Mouse (Mus musculus): ENCODE results near the gene Ccdc78. TPM values are rescaled to one million over a fixed set of nuclear protein-coding genes. Genes with fewer than 3 reads are reported as not detected.

The Ccdc78 gene
- polyA plus RNA-seq, 1 experiment from 2014 or later: not detected

- Histone ChIP-seq H3K27me3 (ENCODE audit: control insufficient read depth, insufficient read depth, low read length) (no peaks in the 10 kb centered on the region), H3K36me3 (ENCODE audit: control insufficient read depth, insufficient read depth, low read length) (peaks cover 72% of the 10 kb centered on the region), H3K9ac (ENCODE audit: low read length) (peak overlapping the region; percentile 3), H3K4me3 (ENCODE audit: control insufficient read depth in 1 of 2, insufficient read depth in 1 of 2, low read depth in 1 of 2, low read length in 2 of 2) (no peak overlapping the region), H3K27ac (replicated peaks in 1 of 2; ENCODE audit: control insufficient read depth in 1 of 2, insufficient read depth in 1 of 2, low read depth in 2 of 2, low read length in 2 of 2) (peak overlapping the region; percentile 34 to 48; a peak in 1 of 4 replicates), H3K4me1 (ENCODE audit: control insufficient read depth in 2 of 2, insufficient read depth in 2 of 2, low read length in 2 of 2) (peaks cover 9 to 22% of the 10 kb centered on the region in 2 experiments), H3K4me2 (ENCODE audit: low read length) (no peak overlapping the region), H3K9me3 (ENCODE audit: control insufficient read depth, low read length) (no peaks in the 10 kb centered on the region)
- ATAC-seq (ENCODE audit: insufficient number of reproducible peaks, insufficient read depth, low FRiP score, low read depth): no peak
- WGBS: 59% methylated on average over 7 of the region's 7 CpGs
Measured at GRCm38 (mm10) chr17:25783086-25783485, 3.3 kb upstream of the Ccdc78 start.

- H3K27me3 ChIP-seq (ENCODE audit: control insufficient read depth, insufficient read depth, low read length): no peaks in the 10 kb centered on the region
- peaks cover 9 to 22% of the 10 kb centered on the region in 2 experiments for H3K4me1 ChIP-seq (ENCODE audit: control insufficient read depth in 2 of 2, insufficient read depth in 2 of 2, low read length in 2 of 2)
- no peak overlapping the region for H3K27ac ChIP-seq (replicated peaks in 1 of 2; ENCODE audit: control insufficient read depth in 1 of 2, insufficient read depth in 1 of 2, low read depth in 2 of 2, low read length in 2 of 2)
- peak overlapping the region; percentile 60 to 92 for H3K4me3 ChIP-seq (ENCODE audit: control insufficient read depth in 1 of 2, insufficient read depth in 1 of 2, low read depth in 1 of 2, low read length in 2 of 2)
- 81% methylated on average over 15 of the region's 15 CpGs for WGBS
- H3K36me3 ChIP-seq (ENCODE audit: control insufficient read depth, insufficient read depth, low read length): peaks cover 69% of the 10 kb centered on the region
- H3K9me3 ChIP-seq (ENCODE audit: control insufficient read depth, low read length): no peaks in the 10 kb centered on the region
- peak overlapping the region; percentile 86 for H3K4me2 ChIP-seq (ENCODE audit: low read length)
- H3K9ac ChIP-seq (ENCODE audit: low read length): peak overlapping the region; percentile 83
- ATAC-seq (ENCODE audit: insufficient number of reproducible peaks, insufficient read depth, low FRiP score, low read depth): no peak
Measured at GRCm38 (mm10) chr17:25783861-25784574, 2.4 kb upstream of the Ccdc78 start.

- Histone ChIP-seq H3K27me3 (ENCODE audit: control insufficient read depth, insufficient read depth, low read length) (no peaks in the 10 kb centered on the region), H3K9me3 (ENCODE audit: control insufficient read depth, low read length) (no peaks in the 10 kb centered on the region), H3K27ac (replicated peaks in 1 of 2; ENCODE audit: control insufficient read depth in 1 of 2, insufficient read depth in 1 of 2, low read depth in 2 of 2, low read length in 2 of 2) (peak within 1 kb of the TSS; percentile 78 to 96), H3K4me1 (ENCODE audit: control insufficient read depth in 2 of 2, insufficient read depth in 2 of 2, low read length in 2 of 2) (peaks cover 9 to 22% of the 10 kb centered on the region in 2 experiments), H3K9ac (ENCODE audit: low read length) (peak within 1 kb of the TSS; percentile 83), H3K4me3 (ENCODE audit: control insufficient read depth in 1 of 2, insufficient read depth in 1 of 2, low read depth in 1 of 2, low read length in 2 of 2) (peak within 1 kb of the TSS; percentile 60 to 92), H3K4me2 (ENCODE audit: low read length) (peak within 1 kb of the TSS; percentile 86), H3K36me3 (ENCODE audit: control insufficient read depth, insufficient read depth, low read length) (peaks cover 67% of the 10 kb centered on the region)
- peak; percentile 74 for ATAC-seq (ENCODE audit: insufficient number of reproducible peaks, insufficient read depth, low FRiP score, low read depth)
- WGBS: under 1% methylated on average over 23 of the region's 23 CpGs
Measured at GRCm38 (mm10) chr17:25785281-25785745, 1.1 kb upstream of the Ccdc78 start, which contains the start of gene Haghl. Gene Haghl (minus strand): TSS chr17:25785673.

GRCm38 (mm10) chr17:25786781-25787504, 563 bp downstream of the Ccdc78 start:
- Histone ChIP-seq H3K4me2 (ENCODE audit: low read length) (no peak overlapping the region), H3K4me1 (ENCODE audit: control insufficient read depth in 2 of 2, insufficient read depth in 2 of 2, low read length in 2 of 2) (peaks cover 13 to 33% of the 10 kb centered on the region in 2 experiments), H3K27me3 (ENCODE audit: control insufficient read depth, insufficient read depth, low read length) (no peaks in the 10 kb centered on the region), H3K9ac (ENCODE audit: low read length) (no peak overlapping the region), H3K4me3 (ENCODE audit: control insufficient read depth in 1 of 2, insufficient read depth in 1 of 2, low read depth in 1 of 2, low read length in 2 of 2) (no peak overlapping the region), H3K9me3 (ENCODE audit: control insufficient read depth, low read length) (no peaks in the 10 kb centered on the region), H3K36me3 (ENCODE audit: control insufficient read depth, insufficient read depth, low read length) (peaks cover 53% of the 10 kb centered on the region), H3K27ac (replicated peaks in 1 of 2; ENCODE audit: control insufficient read depth in 1 of 2, insufficient read depth in 1 of 2, low read depth in 2 of 2, low read length in 2 of 2) (no peak overlapping the region)
- WGBS: 93% methylated on average over 9 of the region's 9 CpGs
- no peak for ATAC-seq (ENCODE audit: insufficient number of reproducible peaks, insufficient read depth, low FRiP score, low read depth)

GRCm38 (mm10) chr17:25791320-25791842, 5.0 kb downstream of the Ccdc78 start:
- peak overlapping the region; percentile 76 to 80 for H3K4me3 ChIP-seq (ENCODE audit: control insufficient read depth in 1 of 2, insufficient read depth in 1 of 2, low read depth in 1 of 2, low read length in 2 of 2)
- peaks cover 30% of the 10 kb centered on the region for H3K36me3 ChIP-seq (ENCODE audit: control insufficient read depth, insufficient read depth, low read length)
- peak overlapping the region; percentile 76 for H3K4me2 ChIP-seq (ENCODE audit: low read length)
- H3K4me1 ChIP-seq (ENCODE audit: control insufficient read depth in 2 of 2, insufficient read depth in 2 of 2, low read length in 2 of 2): peaks cover 19 to 29% of the 10 kb centered on the region in 2 experiments
- no peaks in the 10 kb centered on the region for H3K9me3 ChIP-seq (ENCODE audit: control insufficient read depth, low read length)
- no peak for ATAC-seq (ENCODE audit: insufficient number of reproducible peaks, insufficient read depth, low FRiP score, low read depth)
- 28% methylated on average over 19 of the region's 19 CpGs for WGBS
- no peaks in the 10 kb centered on the region for H3K27me3 ChIP-seq (ENCODE audit: control insufficient read depth, insufficient read depth, low read length)
- peak overlapping the region in 1 of 2 experiments; percentile 93; a peak in 2 of 4 replicates for H3K27ac ChIP-seq (replicated peaks in 1 of 2; ENCODE audit: control insufficient read depth in 1 of 2, insufficient read depth in 1 of 2, low read depth in 2 of 2, low read length in 2 of 2)
- peak overlapping the region; percentile 84 for H3K9ac ChIP-seq (ENCODE audit: low read length)

- peaks cover 19 to 32% of the 10 kb centered on the region in 2 experiments for H3K4me1 ChIP-seq (ENCODE audit: control insufficient read depth in 2 of 2, insufficient read depth in 2 of 2, low read length in 2 of 2)
- peak overlapping the region; percentile 76 to 80 for H3K4me3 ChIP-seq (ENCODE audit: control insufficient read depth in 1 of 2, insufficient read depth in 1 of 2, low read depth in 1 of 2, low read length in 2 of 2)
- peak overlapping the region; percentile 84 for H3K9ac ChIP-seq (ENCODE audit: low read length)
- H3K4me2 ChIP-seq (ENCODE audit: low read length): peak overlapping the region; percentile 76
- H3K27me3 ChIP-seq (ENCODE audit: control insufficient read depth, insufficient read depth, low read length): no peaks in the 10 kb centered on the region
- H3K9me3 ChIP-seq (ENCODE audit: control insufficient read depth, low read length): no peaks in the 10 kb centered on the region
- H3K27ac ChIP-seq (replicated peaks in 1 of 2; ENCODE audit: control insufficient read depth in 1 of 2, insufficient read depth in 1 of 2, low read depth in 2 of 2, low read length in 2 of 2): peak overlapping the region; percentile 93 to 95
- peak; percentile 50 for ATAC-seq (ENCODE audit: insufficient number of reproducible peaks, insufficient read depth, low FRiP score, low read depth)
- WGBS: under 1% methylated on average over 45 of the region's 45 CpGs
- H3K36me3 ChIP-seq (ENCODE audit: control insufficient read depth, insufficient read depth, low read length): peaks cover 30% of the 10 kb centered on the region
Measured at GRCm38 (mm10) chr17:25791843-25792527, 5.6 kb downstream of the Ccdc78 start.

- Histone ChIP-seq H3K4me3 (ENCODE audit: control insufficient read depth in 1 of 2, insufficient read depth in 1 of 2, low read depth in 1 of 2, low read length in 2 of 2) (peak within 1 kb of the TSS; percentile 76 to 80), H3K27ac (replicated peaks in 1 of 2; ENCODE audit: control insufficient read depth in 1 of 2, insufficient read depth in 1 of 2, low read depth in 2 of 2, low read length in 2 of 2) (peak within 1 kb of the TSS; percentile 93 to 95), H3K4me1 (ENCODE audit: control insufficient read depth in 2 of 2, insufficient read depth in 2 of 2, low read length in 2 of 2) (peaks cover 21 to 36% of the 10 kb centered on the region in 2 experiments), H3K9me3 (ENCODE audit: control insufficient read depth, low read length) (no peaks in the 10 kb centered on the region), H3K27me3 (ENCODE audit: control insufficient read depth, insufficient read depth, low read length) (no peaks in the 10 kb centered on the region), H3K36me3 (ENCODE audit: control insufficient read depth, insufficient read depth, low read length) (peaks cover 24% of the 10 kb centered on the region), H3K4me2 (ENCODE audit: low read length) (peak within 1 kb of the TSS; percentile 76), H3K9ac (ENCODE audit: low read length) (peak within 1 kb of the TSS; percentile 84)
- under 1% methylated on average over 13 of the region's 14 CpGs for WGBS
- ATAC-seq (ENCODE audit: insufficient number of reproducible peaks, insufficient read depth, low FRiP score, low read depth): peak; percentile 65
Measured at GRCm38 (mm10) chr17:25792615-25793014, 6.2 kb downstream of the Ccdc78 start, which contains the start of gene Fam173a. Gene Fam173a (minus strand): TSS chr17:25792901.
